Mouse (Mus musculus) liver, adult 2 months (tissue): ENCODE measurements at regions not wholly inside any gene's neighbourhood (a gene's known extent, or its start where the extent isn't known, plus 50 kb on each side); places are given as distances from the start of the nearest gene placed in this dataset.

Experiments
- DNase-seq: peaks from one replicate; pipeline ENCODE4 v3.0.0-alpha.2; 2011; ENCODE audit warnings: low read depth, low spot score; ENCODE audit errors: extremely low read depth
- H3K27ac ChIP-seq: fragments of 200-500 bp; replicated peaks from 2 replicates; pipeline ENCODE4 v1.5.1; 2012; ENCODE audit warnings: low read depth, mild to moderate bottlenecking, control low read depth, inconsistent platforms, low read length; ENCODE audit not compliant: insufficient read depth
- H3K27me3 ChIP-seq: fragments of 200-500 bp; 2 replicates; pipeline ENCODE4 v1.6.1; 2012; ENCODE audit warnings: mild to moderate bottlenecking, moderate library complexity, low read length, inconsistent platforms; ENCODE audit not compliant: control insufficient read depth, insufficient read depth
- H3K36me3 ChIP-seq: fragments of 200-500 bp; 2 replicates; pipeline ENCODE4 v1.6.1; 2012; ENCODE audit warnings: low read length, inconsistent platforms; ENCODE audit not compliant: control insufficient read depth, insufficient read depth
- H3K4me1 ChIP-seq: fragments of 200-500 bp; 2 replicates; pipeline ENCODE4 v1.6.1; 2011; ENCODE audit warnings: low read length; ENCODE audit not compliant: control insufficient read depth, insufficient read depth
- H3K4me3 ChIP-seq: fragments of 200-500 bp; 2 replicates; pipeline ENCODE4 v1.5.1; 2011; ENCODE audit warnings: low read depth, mild to moderate bottlenecking, control low read depth, low read length, moderate library complexity; ENCODE audit not compliant: insufficient read depth
- H3K79me2 ChIP-seq: fragments of 200-500 bp; 2 replicates; pipeline ENCODE4 v1.6.1; 2012; ENCODE audit warnings: inconsistent platforms, mild to moderate bottlenecking, low read length, moderate library complexity; ENCODE audit not compliant: control insufficient read depth, insufficient read depth
- H3K9ac ChIP-seq: fragments of 200-500 bp; 2 replicates; pipeline ENCODE4 v1.6.1; 2012; ENCODE audit warnings: low read depth, mild to moderate bottlenecking, control low read depth, inconsistent platforms, low read length
- CTCF ChIP-seq: fragments of 200-500 bp; IDR thresholded peaks from 2 replicates; pipeline ENCODE4 v1.5.1; 2011; ENCODE audit warnings: low read depth, low read length, control low read depth
- POLR2A ChIP-seq: fragments of 200-500 bp; IDR thresholded peaks from 2 replicates; pipeline ENCODE4 v1.6.1; 2011; ENCODE audit warnings: low read length, control low read depth; ENCODE audit not compliant: insufficient read depth; ENCODE audit errors: extremely low read depth
- WGBS: fragments of 180-500 bp; shearing (Covaris S2); methylation state at CpG from one replicate; pipeline ENCODE4 v1.1.7; 2018; 5-methylcytosine and 5-hydroxymethylcytosine counted together

DNA sequence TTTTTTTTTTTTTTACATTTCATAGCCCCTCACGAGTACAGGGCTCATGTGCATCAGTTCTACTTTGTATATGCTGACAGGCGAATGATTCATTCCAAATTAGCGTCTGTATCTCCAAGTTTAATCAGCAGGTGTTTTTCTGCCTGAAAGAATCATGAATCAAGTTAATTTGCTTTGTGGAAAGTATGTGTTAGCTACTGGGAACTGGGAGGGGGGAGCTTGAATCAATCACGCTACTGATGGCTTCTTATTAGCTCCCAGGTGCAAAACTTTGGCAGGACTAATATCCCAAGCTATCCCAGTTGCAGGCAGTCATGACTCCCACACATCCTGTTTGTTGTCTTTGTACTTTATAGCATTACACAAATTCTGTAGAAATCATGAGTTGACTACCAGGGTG lies 165.7 kb downstream of the Postn start:
- no peak overlapping the region for H3K9ac ChIP-seq

DNA sequence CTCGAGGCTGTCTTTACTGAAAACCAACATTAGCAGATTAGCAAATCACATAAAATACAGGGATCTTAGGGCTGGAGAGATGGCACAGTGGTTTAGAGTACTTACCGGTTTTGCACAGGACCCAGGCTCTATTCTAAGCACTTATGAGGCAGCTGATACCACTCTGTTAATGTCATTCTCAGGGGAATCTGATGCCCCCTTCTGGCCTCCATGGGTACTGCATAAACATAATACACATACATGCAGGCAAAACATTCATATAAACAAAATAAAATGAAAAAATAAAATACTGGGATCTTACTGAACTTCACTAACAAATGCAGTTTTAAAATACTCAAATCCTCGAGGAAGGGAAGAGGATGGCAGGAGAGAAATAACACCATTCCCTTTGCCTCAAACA lies 164.3 kb upstream of the Supt20 start:
- 71% methylated on average over 3 of the region's 3 CpGs for WGBS
- TF ChIP-seq CTCF (peak; percentile 42), POLR2A (no peak)
- peak; percentile 25 for DNase-seq
- no peak overlapping the region for H3K4me3 ChIP-seq
- no peaks in the 10 kb centered on the region for H3K4me1 ChIP-seq
- no peaks in the 10 kb centered on the region for H3K36me3 ChIP-seq
- no peak overlapping the region for H3K27ac ChIP-seq
- H3K79me2 ChIP-seq = no peaks in the 10 kb centered on the region
- no peaks in the 10 kb centered on the region for H3K27me3 ChIP-seq
- no peak overlapping the region for H3K9ac ChIP-seq

More for the DNA sequence above, 165.7 kb downstream of the Postn start:
- no peak for DNase-seq
- no peaks in the 10 kb centered on the region for H3K36me3 ChIP-seq
- H3K27me3 ChIP-seq = no peaks in the 10 kb centered on the region
- WGBS = 88% methylated on average over 4 of the region's 4 CpGs
- no peaks in the 10 kb centered on the region for H3K79me2 ChIP-seq
- no peak overlapping the region for H3K4me3 ChIP-seq
- H3K27ac ChIP-seq = no peak overlapping the region
- H3K4me1 ChIP-seq = peaks cover 3% of the 10 kb centered on the region
- TF ChIP-seq CTCF (no peak), POLR2A (no peak)

DNA sequence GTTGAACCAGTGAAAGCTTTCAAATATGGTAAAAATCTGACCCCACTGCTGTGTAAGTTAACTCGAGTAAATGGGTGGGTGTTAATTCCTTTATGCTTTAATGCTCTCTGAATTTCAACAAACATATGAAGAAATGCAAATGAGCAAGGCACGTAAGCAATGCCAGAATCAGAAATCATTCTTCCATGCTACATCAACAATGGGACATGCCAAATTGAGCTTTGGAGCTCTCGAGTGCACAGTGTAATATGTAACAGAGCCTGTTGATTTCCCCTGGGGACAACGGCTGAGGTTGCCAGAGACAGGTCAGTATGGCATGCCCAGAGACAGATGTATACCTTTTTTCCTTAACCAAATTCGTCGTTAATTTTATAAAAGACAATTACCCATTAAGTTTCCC lies 162.4 kb upstream of the Supt20 start:
- no peak for DNase-seq
- Histone ChIP-seq H3K79me2 (no peaks in the 10 kb centered on the region), H3K36me3 (no peaks in the 10 kb centered on the region), H3K9ac (no peak overlapping the region), H3K4me1 (no peaks in the 10 kb centered on the region), H3K4me3 (no peak overlapping the region), H3K27me3 (no peaks in the 10 kb centered on the region), H3K27ac (no peak overlapping the region)
- 75% methylated on average over 6 of the region's 6 CpGs for WGBS
- TF ChIP-seq CTCF (no peak), POLR2A (no peak)

DNA sequence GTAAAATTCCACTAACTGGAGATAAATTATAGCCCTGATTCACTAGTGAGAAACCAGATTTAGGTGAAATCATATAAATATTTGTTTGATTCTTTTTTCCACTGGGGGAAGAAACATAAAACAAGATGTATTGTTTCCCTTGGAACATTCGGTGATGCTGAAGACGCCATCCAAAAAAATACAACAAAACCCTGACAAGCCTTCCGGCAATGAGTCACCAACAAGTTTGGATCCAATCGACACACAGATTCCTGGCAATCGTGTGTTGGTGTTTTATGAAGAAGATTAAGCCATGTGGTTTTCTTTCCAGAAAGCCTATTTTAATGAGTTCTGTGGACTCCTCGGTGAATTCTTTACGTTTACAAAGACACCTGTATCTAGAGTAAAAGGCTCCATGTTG lies 157.2 kb upstream of the Supt20 start:
- 84% methylated on average over 7 of the region's 7 CpGs for WGBS
- H3K4me1 ChIP-seq = no peaks in the 10 kb centered on the region
- DNase-seq = no peak
- H3K79me2 ChIP-seq = no peaks in the 10 kb centered on the region
- H3K27ac ChIP-seq = no peak overlapping the region
- no peak overlapping the region for H3K9ac ChIP-seq
- H3K27me3 ChIP-seq = no peaks in the 10 kb centered on the region
- H3K36me3 ChIP-seq = no peaks in the 10 kb centered on the region
- no peak overlapping the region for H3K4me3 ChIP-seq
- no peak for TF ChIP-seq POLR2A
- TF ChIP-seq CTCF = no peak

DNA sequence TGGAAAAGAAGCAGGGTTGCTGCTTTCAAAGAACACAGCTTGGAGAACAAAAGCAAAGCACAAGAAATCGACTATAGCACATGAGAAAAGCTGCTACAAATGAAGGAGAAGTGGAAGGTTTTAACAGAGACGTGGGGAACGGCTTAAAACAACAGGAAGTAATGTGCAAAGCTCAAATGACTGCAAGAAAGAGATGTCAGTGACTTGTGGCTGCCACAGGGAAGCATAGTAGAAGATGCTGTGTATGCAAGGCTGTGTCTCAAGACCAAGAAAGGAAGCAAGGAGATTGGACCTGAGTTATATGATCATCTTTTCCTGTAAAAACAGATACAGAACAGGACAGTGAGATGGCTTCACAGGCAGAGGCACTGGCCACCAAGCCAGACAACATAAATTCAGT lies 154.6 kb upstream of the Supt20 start:
- no peak overlapping the region for H3K9ac ChIP-seq
- DNase-seq = peak; percentile 6
- WGBS = 55% methylated on average over 3 of the region's 3 CpGs
- no peak overlapping the region for H3K27ac ChIP-seq
- H3K27me3 ChIP-seq = no peaks in the 10 kb centered on the region
- H3K36me3 ChIP-seq = no peaks in the 10 kb centered on the region
- H3K79me2 ChIP-seq = no peaks in the 10 kb centered on the region
- no peak for TF ChIP-seq CTCF
- TF ChIP-seq POLR2A = no peak
- H3K4me1 ChIP-seq = no peaks in the 10 kb centered on the region
- H3K4me3 ChIP-seq = no peak overlapping the region

DNA sequence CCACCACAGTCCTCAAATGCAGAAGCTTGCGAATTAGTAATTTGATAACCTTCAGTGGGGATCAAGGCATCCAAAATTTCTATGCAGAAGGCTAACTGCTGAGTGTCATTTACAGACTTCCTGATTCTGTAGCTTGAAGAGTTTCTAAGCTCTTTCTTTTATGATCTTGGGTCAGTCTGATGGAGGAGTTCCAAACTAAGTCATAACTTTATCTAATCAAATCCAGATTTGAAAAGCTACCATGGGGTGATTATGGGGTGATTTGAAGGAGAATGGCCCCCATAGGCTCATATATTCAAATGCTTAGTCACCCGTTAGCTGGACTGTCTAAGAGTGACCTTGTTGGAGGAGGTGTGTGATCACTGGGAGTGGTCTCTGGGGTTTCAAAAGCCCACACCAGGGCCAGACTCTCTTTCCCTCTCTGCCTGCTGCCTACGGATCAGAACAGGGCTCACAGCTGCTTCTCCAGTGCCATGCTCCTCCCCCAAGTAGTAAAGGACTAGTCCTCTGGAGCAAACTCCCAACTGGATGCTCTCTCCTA lies 152.0 kb upstream of the Supt20 start:
- Histone ChIP-seq H3K4me3 (no peak overlapping the region), H3K79me2 (no peaks in the 10 kb centered on the region), H3K4me1 (no peaks in the 10 kb centered on the region), H3K27me3 (no peaks in the 10 kb centered on the region), H3K36me3 (no peaks in the 10 kb centered on the region), H3K9ac (no peak overlapping the region), H3K27ac (no peak overlapping the region)
- no peak for TF ChIP-seq CTCF
- no peak for TF ChIP-seq POLR2A
- 79% methylated on average over 3 of the region's 3 CpGs for WGBS
- DNase-seq = no peak
